Mouse (Mus musculus) embryonic facial prominence, embryonic 15.5 days (tissue): ENCODE data around the gene Grk5. TPM values are rescaled to one million over a fixed set of nuclear protein-coding genes. Genes with fewer than 3 reads are reported as not detected.
"Not testable (repeated sequence)": the region's sequence is repeated elsewhere in the genome, so short reads cannot be mapped to it uniquely, and the experiment has no call there.

Experiments
- ATAC-seq: fragments of 200-750 bp; cut with Nextera tagmentation; 2 replicates; pipeline ENCODE4 v1.8.0; 2017; ENCODE audit warnings: low read depth, moderate TSS enrichment; ENCODE audit not compliant: insufficient number of reproducible peaks, low FRiP score, low TSS enrichment
- H3K27ac ChIP-seq: fragments of 300-500 bp; sonication (generic); replicated peaks from 2 replicates; pipeline ENCODE4 v1.5.1; 2015; ENCODE audit warnings: mild to moderate bottlenecking, inconsistent platforms
- H3K27me3 ChIP-seq: fragments of 300-500 bp; sonication (generic); 2 replicates; pipeline ENCODE4 v1.6.1; 2015; ENCODE audit warnings: inconsistent platforms
- H3K36me3 ChIP-seq: fragments of 300-500 bp; sonication (generic); 2 replicates; pipeline ENCODE4 v1.6.1; 2015; ENCODE audit warnings: mild to moderate bottlenecking, inconsistent platforms
- H3K4me1 ChIP-seq: fragments of 300-500 bp; sonication (generic); 2 replicates; pipeline ENCODE4 v1.6.1; 2015; ENCODE audit warnings: inconsistent platforms
- H3K4me2 ChIP-seq: fragments of 300-500 bp; sonication (generic); replicated peaks from 2 replicates; pipeline ENCODE4 v1.6.1; 2015; ENCODE audit warnings: mild to moderate bottlenecking, inconsistent platforms
- H3K4me3 ChIP-seq: fragments of 300-500 bp; sonication (generic); replicated peaks from 2 replicates; pipeline ENCODE4 v1.5.1; 2015; ENCODE audit warnings: mild to moderate bottlenecking, inconsistent platforms
- H3K9ac ChIP-seq: fragments of 300-500 bp; sonication (generic); 2 replicates; pipeline ENCODE4 v1.6.1; 2015; ENCODE audit warnings: inconsistent platforms
- H3K9me3 ChIP-seq: fragments of 300-500 bp; sonication (generic); replicated peaks from 2 replicates; pipeline ENCODE4 v1.6.1; 2016; ENCODE audit warnings: inconsistent platforms
- whole genome bisulfite sequencing: fragments of 180-500 bp; shearing (Covaris S2); methylation state at CpG from one replicate; pipeline ENCODE4 v1.1.7; 2015; 5-methylcytosine and 5-hydroxymethylcytosine counted together
- polyA plus RNA-seq: library from polyadenylated mRNA; unstranded; fragments of >200 nt; fragmentation: Nextera tagmentation; extraction: Ambion mirVana; gene quantifications from 2 replicates; pipeline ENCODE4 v1.2.1, GENCODE M21; 2015

The Grk5 gene
- polyA plus RNA-seq, 1 experiment from 2014 or later: 2.1 TPM

DNA sequence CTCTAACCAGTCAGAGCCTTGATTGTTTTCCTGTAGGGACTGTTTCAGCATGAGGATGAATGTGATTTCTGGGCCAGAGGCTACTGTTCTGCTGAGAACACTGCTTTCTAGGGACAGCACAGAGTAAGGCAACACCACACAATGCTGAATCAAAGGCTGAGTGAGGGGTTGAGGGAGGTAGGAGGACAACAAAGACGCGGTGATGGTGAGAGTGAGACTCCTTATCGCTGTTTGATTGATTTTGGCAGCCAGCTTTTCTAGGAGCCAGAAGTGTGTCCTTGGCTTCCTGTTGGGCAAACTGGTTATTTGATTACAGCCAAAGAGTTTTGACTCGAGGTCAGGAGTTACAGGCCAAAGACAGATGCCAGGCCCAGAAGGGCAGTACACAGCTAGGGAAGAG, 25.7 kb downstream of the Grk5 start:
- no peak overlapping the region for H3K9ac ChIP-seq

DNA sequence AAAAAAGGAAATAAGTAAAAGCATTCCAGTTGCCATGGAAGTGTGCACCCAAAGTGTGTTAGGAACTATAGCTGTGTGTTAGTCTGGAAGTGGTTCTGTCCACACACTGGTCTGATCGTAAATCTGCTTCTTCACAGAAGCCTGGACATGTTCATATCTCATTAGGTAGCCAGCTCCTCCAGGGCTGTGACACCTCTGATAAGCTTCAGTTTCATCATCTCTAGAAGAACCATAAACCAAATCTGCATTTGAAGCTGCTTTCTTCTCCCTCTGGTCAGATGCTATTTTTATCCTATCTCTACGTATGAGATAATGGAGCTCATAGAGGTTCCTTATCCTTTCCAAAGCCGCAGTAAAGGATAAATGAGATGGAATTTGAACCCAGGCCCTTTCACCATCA, 26.3 kb downstream of the Grk5 start:
- Histone ChIP-seq H3K4me1 (no peaks in the 10 kb centered on the region), H3K9ac (no peak overlapping the region), H3K4me2 (no peak overlapping the region), H3K27me3 (no peaks in the 10 kb centered on the region), H3K9me3 (no peaks in the 10 kb centered on the region), H3K4me3 (no peak overlapping the region), H3K27ac (no peak overlapping the region), H3K36me3 (no peaks in the 10 kb centered on the region)
- WGBS: 85% methylated on average over 3 of the region's 3 CpGs
- ATAC-seq: no peak

More for the DNA sequence above, 25.7 kb downstream of the Grk5 start:
- H3K4me1 ChIP-seq: no peaks in the 10 kb centered on the region
- ATAC-seq: no peak
- no peak overlapping the region for H3K27ac ChIP-seq
- H3K27me3 ChIP-seq: no peaks in the 10 kb centered on the region
- no peak overlapping the region for H3K4me2 ChIP-seq
- no peaks in the 10 kb centered on the region for H3K9me3 ChIP-seq
- H3K4me3 ChIP-seq: no peak overlapping the region
- no peaks in the 10 kb centered on the region for H3K36me3 ChIP-seq
- 57% methylated on average over 4 of the region's 4 CpGs for WGBS

DNA sequence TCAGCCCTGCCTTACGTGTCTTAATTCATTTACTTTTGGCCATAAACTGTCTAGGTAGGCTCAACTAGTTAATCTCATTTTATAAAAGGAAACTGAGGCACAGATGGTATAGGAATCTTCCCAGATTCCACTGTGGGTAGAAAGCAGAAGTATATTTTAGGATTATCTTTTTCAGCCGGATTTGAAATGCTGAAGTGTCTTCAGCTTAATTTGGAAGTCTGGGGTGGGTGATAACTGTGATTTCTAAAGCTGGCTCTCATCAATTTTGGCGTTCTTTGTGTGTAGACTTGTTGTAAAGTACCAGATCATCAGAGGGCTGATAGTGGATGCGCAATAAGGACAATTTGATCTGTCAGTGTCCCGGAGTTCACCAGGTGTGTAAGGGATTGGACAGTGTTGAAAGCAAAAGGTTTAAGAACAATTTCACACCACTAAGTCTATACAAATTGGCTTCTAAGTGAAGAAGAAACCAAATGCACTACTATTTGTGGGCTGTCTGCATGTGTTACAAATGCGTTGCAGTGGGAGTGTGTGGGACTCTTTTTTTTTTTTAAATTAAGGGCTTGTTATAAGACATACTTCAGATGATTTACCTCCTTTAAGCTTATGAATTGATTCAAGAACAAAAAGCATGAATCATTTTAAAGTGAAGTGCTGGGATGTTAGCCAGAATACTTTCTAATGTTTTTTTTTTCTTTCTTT, 27.5 kb downstream of the Grk5 start:
- Histone ChIP-seq H3K9me3 (no peaks in the 10 kb centered on the region), H3K4me3 (no peak overlapping the region), H3K9ac (no peak overlapping the region), H3K4me2 (no peak overlapping the region), H3K36me3 (no peaks in the 10 kb centered on the region), H3K4me1 (no peaks in the 10 kb centered on the region), H3K27ac (no peak overlapping the region), H3K27me3 (no peaks in the 10 kb centered on the region)
- no peak for ATAC-seq
- 81% methylated on average over 6 of the region's 6 CpGs for WGBS

DNA sequence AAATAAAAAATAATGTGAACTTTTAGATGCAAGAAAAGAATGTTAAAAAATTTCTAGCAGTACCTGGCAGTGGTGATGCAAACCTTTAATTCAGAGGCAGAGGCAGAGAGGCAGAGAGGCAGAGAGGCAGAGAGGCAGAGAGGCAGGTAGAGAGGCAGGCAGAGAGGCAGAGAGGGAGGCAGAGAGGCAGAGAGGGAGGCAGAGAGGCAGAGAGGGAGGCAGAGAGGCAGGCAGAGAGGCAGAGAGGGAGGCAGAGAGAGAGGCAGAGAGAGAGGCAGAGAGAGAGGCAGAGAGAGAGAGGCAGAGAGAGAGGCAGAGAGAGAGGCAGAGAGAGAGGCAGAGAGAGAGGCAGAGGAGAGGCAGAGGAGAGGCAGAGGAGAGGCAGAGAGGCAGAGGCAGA, 35.0 kb downstream of the Grk5 start:
- H3K27me3 ChIP-seq, H3K4me1 ChIP-seq, H3K9me3 ChIP-seq, H3K27ac ChIP-seq, H3K4me3 ChIP-seq, H3K36me3 ChIP-seq, H3K9ac ChIP-seq, H3K4me2 ChIP-seq, ATAC-seq: not testable (repeated sequence)

DNA sequence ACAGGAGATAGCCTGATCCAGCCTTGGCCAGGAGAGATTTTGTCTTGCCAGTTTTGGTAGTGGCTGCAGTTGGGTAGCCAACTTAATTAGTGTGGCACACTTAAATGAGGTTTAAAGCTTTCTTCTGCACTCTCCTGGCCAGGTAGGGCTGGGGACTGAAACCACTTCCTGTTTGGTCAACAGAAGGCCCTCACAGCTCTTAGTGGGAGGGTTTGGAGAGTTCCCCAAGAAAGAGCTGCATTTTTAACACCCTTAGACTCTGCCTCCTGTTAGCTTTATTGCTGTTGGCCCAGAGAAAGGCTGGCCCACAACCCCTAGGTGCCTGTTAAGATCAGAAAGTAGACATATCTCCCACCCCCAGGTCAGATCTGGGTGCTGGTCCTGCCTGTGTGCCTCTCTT, 45.5 kb downstream of the Grk5 start:
- no peak for ATAC-seq
- Histone ChIP-seq H3K27ac (peak overlapping the region; percentile 5; the same call in 1 of the 2 replicates), H3K27me3 (no peaks in the 10 kb centered on the region), H3K9me3 (no peaks in the 10 kb centered on the region), H3K4me1 (peaks cover 3% of the 10 kb centered on the region), H3K9ac (no peak overlapping the region), H3K36me3 (no peaks in the 10 kb centered on the region), H3K4me3 (no peak overlapping the region), H3K4me2 (no peak overlapping the region)

DNA sequence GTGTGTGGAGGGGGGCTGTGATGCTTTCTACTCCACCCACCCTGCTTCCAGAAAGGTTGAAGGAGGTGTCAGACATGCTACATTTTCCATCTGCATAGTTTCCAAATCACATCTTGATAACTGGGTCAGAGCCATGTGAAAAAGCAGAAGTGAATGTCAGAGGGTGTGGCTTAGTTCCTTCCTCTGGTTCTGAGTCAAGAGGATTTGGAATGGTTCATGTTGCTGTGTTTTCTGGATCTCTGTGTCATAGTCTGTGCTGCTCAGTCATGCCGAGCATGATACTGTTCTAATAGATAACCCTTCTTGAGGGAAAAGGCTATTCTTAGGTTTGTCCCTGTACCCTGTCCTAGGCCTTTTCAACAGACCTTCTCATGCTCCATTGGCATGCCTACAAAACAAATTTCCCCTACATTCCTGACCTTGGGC, 50.4 kb downstream of the Grk5 start:
- H3K4me1 ChIP-seq: peaks cover 5% of the 10 kb centered on the region
- H3K36me3 ChIP-seq: no peaks in the 10 kb centered on the region
- WGBS: 44% methylated on average over 1 of the region's 1 CpGs
- H3K9ac ChIP-seq: no peak overlapping the region
- H3K9me3 ChIP-seq: no peaks in the 10 kb centered on the region
- ATAC-seq: no peak
- H3K27ac ChIP-seq: peak overlapping the region; percentile 60; the same call in 1 of the 2 replicates
- H3K4me3 ChIP-seq: no peak overlapping the region
- H3K4me2 ChIP-seq: no peak overlapping the region
- H3K27me3 ChIP-seq: no peaks in the 10 kb centered on the region

DNA sequence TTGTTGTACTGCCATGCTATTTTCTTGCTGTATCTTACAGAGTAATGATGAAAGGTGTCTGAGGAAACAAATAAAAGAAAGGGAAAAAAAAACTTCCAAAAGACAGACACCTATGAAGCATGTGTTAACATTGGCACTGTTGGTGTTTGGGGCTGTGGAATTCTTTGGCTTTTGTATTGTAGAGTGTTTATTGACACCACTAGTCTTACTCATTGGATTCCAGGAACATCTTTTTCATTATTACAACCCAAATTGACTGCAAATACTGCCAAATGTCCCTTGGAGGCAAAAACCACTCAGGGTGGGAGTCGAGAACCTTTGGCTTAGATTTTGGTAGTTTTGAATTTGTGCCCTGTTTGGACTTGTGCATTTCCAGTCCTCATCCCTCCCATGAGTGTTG, 51.3 kb downstream of the Grk5 start:
- no peak for ATAC-seq
- Histone ChIP-seq H3K4me2 (no peak overlapping the region), H3K4me1 (peaks cover 5% of the 10 kb centered on the region; the same call in 1 of the 2 replicates), H3K9me3 (no peaks in the 10 kb centered on the region), H3K9ac (no peak overlapping the region), H3K36me3 (no peaks in the 10 kb centered on the region), H3K27ac (no peak overlapping the region), H3K27me3 (no peaks in the 10 kb centered on the region), H3K4me3 (no peak overlapping the region)
- WGBS: 63% methylated on average over 1 of the region's 1 CpGs

DNA sequence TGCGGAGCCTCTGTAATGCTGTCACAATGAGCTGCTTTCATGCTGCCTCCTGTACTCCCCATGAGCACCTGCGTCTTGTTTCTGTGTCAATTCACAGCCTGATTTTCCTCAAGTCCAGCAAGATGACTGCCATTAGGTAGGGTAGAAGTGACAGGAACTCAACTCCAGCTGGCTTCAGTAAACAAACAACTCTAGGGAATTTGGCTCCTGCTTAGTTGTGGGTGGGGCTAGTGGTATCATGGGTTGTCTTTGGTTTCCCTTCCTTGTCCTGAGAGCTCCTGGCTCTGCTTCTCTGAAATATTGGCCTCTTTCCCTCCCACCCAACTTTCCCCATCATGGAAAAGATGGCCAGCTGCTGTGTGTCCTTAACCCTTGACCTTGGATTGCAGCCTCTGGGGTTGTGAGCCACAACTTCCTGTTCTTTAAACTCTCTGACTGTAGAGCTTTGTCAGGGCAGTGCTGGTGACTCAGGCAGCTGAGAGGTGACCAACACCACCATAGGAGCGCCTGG, 56.3 kb downstream of the Grk5 start:
- no peaks in the 10 kb centered on the region for H3K9me3 ChIP-seq
- no peak overlapping the region for H3K9ac ChIP-seq
- 43% methylated on average over 3 of the region's 3 CpGs for WGBS
- no peak overlapping the region for H3K4me2 ChIP-seq
- no peaks in the 10 kb centered on the region for H3K27me3 ChIP-seq
- H3K4me1 ChIP-seq: peaks cover 2% of the 10 kb centered on the region; the same call in 1 of the 2 replicates
- H3K36me3 ChIP-seq: no peaks in the 10 kb centered on the region
- no peak overlapping the region for H3K27ac ChIP-seq
- H3K4me3 ChIP-seq: no peak overlapping the region
- no peak for ATAC-seq

DNA sequence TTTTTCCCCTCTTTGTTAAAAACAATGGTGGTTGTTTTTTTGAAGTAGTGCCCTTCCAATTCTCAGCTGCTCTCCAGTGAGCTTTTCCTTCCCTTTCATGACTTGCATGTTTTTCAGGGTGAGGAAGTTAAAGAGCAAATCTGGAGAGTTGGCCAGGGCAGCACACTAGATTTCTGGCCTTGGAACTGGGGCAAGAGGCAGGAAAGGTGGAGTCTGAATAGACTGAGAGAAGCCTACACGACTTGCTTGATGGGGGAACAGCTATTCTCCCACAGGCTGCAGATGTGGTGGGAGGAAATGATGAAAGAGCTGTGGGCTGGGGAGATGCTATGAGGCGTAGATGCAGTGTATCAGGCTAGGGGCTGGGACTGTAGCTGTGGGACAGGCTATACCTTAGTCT, 57.1 kb downstream of the Grk5 start:
- Histone ChIP-seq H3K4me1 (peaks cover 2% of the 10 kb centered on the region; the same call in 1 of the 2 replicates), H3K4me2 (no peak overlapping the region), H3K36me3 (no peaks in the 10 kb centered on the region), H3K27me3 (no peaks in the 10 kb centered on the region), H3K27ac (no peak overlapping the region), H3K9ac (no peak overlapping the region), H3K9me3 (no peaks in the 10 kb centered on the region), H3K4me3 (no peak overlapping the region)
- 47% methylated on average over 2 of the region's 2 CpGs for WGBS
- ATAC-seq: no peak

DNA sequence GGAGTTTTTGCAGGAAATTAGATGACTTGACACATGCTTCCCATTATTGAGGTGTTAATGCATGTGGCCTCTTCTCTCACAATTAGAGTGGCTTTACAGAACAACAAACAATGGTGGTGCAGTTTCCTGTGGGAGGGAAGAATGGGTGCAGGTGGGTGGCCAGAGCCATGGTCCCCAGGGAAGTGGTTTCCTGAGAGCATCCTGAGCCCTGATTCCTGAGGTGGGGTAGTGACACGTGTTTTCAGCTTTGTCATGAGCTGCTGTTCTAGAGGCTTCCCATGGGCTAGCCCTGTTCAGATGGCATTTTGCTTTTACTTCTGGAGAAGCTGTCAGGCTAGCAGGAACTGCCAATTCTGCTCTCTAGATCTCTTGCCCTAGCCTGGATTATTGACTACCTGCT, 59.4 kb downstream of the Grk5 start:
- H3K27me3 ChIP-seq: no peaks in the 10 kb centered on the region
- ATAC-seq: no peak

DNA sequence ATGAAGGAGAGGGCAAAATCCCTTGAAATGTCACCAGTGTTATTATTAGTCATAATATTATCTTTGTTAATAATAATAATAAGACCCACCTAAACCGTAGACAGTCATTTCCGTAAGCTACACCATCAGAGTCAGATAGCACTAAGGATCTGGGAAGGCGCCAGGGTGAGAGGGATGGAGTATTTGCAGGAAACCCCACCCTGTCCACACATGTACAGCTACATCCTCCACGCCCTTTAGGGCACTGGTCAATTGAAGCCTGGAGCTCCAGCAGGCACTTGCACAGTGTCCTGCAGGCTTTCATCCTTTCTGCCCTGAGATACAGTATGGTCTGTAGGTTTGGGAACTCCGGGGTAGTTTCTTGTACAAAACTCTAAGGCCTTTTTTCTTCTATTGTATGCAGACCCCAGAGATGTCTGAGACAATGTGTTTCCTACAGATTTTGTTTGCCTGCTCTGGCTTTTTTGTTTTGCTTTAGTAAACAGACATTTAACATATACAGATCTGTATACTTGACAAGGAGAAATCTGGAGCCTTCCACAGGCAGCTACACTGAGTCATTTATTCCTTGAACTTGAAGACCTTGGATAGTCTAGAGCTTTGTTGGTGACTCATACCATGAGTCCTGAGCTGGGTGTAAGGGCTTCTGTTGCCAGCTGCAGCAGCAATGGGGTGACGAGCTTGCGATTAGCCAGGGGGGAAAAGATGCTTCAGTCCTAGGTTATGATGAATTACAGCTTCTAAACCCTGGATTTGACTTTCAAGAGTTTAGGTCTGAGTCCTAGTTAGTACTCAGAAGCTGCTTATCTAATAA, 60.7 kb downstream of the Grk5 start:
- no peak overlapping the region for H3K4me3 ChIP-seq
- no peaks in the 10 kb centered on the region for H3K36me3 ChIP-seq
- peaks cover 5% of the 10 kb centered on the region for H3K4me1 ChIP-seq
- H3K4me2 ChIP-seq: no peak overlapping the region
- no peak overlapping the region for H3K9ac ChIP-seq
- no peak for ATAC-seq
- no peak overlapping the region for H3K27ac ChIP-seq
- WGBS: 79% methylated on average over 7 of the region's 7 CpGs
- no peaks in the 10 kb centered on the region for H3K27me3 ChIP-seq
- H3K9me3 ChIP-seq: no peaks in the 10 kb centered on the region

More for the DNA sequence above, 59.4 kb downstream of the Grk5 start:
- no peak overlapping the region for H3K9ac ChIP-seq
- no peaks in the 10 kb centered on the region for H3K9me3 ChIP-seq
- WGBS: 36% methylated on average over 1 of the region's 1 CpGs
- H3K27ac ChIP-seq: no peak overlapping the region
- H3K36me3 ChIP-seq: no peaks in the 10 kb centered on the region
- H3K4me1 ChIP-seq: peaks cover 5% of the 10 kb centered on the region
- H3K4me3 ChIP-seq: no peak overlapping the region
- no peak overlapping the region for H3K4me2 ChIP-seq
